Mouse (Mus musculus): ENCODE data around the gene Hivep2. TPM values are rescaled to one million over a fixed set of nuclear protein-coding genes. Genes with fewer than 3 reads are reported as not detected.

Hivep2 gene
- total RNA-seq, 2 experiments from 2014 or later: 24.1 to 35.6 TPM

Other genes starting within 250 kb of the Hivep2 start
- 10 to 100 TPM; 23.2 to 37.0 TPM for gene Aig1, start 97.1 kb upstream of the Hivep2 start, total RNA-seq (2021)

All from adrenal gland, adult 18-20 months (tissue).